Mouse (Mus musculus): ENCODE measurements around the gene Olfm2.

GRCm38 (mm10) chr9:20705420-20705819 lies 40.7 kb downstream of the Olfm2 start:
- no peak; the same call in 1 of the 2 replicates for TF ChIP-seq CTCF (IDR thresholded peaks at IDR 0.05; ENCODE audit: low read depth, low read length)
- TF ChIP-seq GATA1 (IDR thresholded peaks at IDR 0.05; ENCODE audit: borderline replicate concordance, low read length) = no peak
- no peak for TF ChIP-seq POLR2AphosphoS5 (IDR thresholded peaks at IDR 0.05; ENCODE audit: insufficient replicate concordance, low read depth, low read length)
- TF ChIP-seq GATA2 (IDR thresholded peaks at IDR 0.05; ENCODE audit: borderline replicate concordance, low read depth, low read length) = no peak

Data from G1E (cell line).